Mouse (Mus musculus) spleen, postnatal 14 days (tissue): ENCODE data around the gene Tceal8.

Source experiments
- DNase-seq, 2 experiments: peaks; one replicate each; pipeline ENCODE4 v3.0.0; 2021 to 2022; ENCODE audit warnings: low spot score in 2 of 2

Tceal8 gene

GRCm38 (mm10) chrX:136127744-136128064 lies 44.4 kb downstream of the Tceal8 start:
- DNase-seq, result peak; percentile 16 to 28

- no peak for DNase-seq
Observed at GRCm38 (mm10) chrX:136127038-136127743, 45.0 kb downstream of the Tceal8 start.
